Mouse (Mus musculus) layer of hippocampus, postnatal 10 days (tissue): ENCODE measurements around the gene Fxyd6. TPM values are rescaled to one million over a fixed set of nuclear protein-coding genes. Genes with fewer than 3 reads are reported as not detected.
A peak's percentile ranks its signal among the peaks of the same experiment; 100 is the strongest.

Experiments used
- DNase-seq, 2 experiments: peaks; one replicate each; pipeline ENCODE4 v3.0.0; 2021; ENCODE audit warnings: low spot score in 2 of 2
- total RNA-seq, 2 experiments: library from RNA; stranded (reverse); gene quantifications; 2 replicates each; pipeline ENCODE4 v1.2.3; 2021

Fxyd6 gene
- total RNA-seq, 2 experiments from 2014 or later = 288 to 309 TPM

DNA sequence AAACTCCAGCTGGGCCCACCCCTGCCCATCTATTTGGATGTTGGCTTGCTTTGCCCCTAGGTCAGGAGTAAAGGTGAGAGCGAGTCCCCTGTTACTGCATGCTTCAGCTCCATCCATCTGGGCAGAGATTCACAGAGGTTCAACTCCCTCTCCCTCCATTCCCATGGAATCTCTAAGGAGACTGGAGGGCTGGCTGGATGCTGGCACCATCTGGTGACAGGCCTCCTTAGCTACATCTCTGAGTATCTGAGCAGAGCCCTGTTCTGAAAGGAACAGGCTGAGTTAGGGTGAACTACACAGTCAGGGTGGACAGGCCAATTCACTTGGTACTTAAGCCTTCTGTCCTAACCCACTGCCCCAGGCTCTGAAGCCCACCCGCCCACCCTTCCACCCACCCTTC lies 40.6 kb downstream of the Fxyd6 start:
- DNase-seq = no peak

DNA sequence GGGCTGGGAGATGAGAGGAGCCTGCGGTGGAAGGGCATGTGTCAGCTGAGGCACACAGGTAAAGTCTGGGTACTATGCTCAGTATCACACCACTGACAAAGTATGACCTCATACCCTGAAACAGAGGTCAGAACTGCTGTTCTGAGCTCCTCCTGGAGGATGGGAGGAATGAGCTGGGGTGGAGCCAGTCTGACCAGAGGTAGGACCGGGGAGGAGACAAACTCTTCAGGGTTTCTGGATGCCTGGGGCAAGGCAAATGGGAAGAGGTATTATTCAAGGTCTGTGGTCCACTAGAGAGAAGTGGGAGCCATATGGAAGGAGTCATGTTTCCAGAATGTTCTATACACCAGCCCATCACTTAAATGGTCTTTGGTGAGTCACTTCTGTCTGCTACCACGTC lies 41.1 kb downstream of the Fxyd6 start:
- DNase-seq = no peak

DNA sequence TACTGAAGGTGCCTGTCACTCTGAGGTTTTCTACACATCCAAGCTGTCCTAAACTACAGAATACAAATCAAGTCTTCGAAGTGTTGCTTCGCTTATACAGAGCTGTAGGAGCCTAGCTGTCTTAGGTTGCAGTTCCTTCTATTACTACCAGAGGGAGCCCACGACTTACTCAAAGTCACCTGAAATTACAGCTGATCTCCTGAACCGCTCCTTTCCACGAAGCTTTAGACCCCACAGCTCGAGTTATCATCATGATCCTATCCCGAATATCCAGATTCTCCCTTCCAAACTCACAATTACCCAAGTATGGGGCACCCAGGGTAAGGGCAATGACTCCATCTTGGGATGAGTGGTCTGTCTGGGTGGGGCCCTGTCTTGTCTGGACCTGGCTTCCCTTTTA lies 41.8 kb downstream of the Fxyd6 start:
- DNase-seq = peak; percentile 38 to 57

DNA sequence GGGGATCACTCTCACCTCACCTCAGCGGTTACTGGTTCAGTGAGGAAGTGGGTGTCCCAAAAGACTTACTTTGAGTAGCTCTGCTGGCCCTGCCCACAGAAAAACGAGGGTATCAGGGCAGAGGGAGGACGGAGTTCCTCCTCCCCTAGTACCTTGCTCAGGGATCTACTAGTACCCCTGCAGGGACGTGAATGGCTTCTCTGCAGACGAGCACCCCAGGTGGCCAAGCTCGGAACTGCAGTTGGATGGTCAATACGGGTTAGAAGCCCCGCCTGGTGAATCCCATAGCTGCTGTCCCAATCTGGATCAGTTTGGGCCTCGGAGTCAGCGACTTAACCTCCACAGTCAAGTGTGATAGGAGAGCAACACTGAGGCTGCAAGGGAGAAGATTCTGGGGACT lies 42.3 kb downstream of the Fxyd6 start:
- peak; percentile 97 to 98 for DNase-seq

DNA sequence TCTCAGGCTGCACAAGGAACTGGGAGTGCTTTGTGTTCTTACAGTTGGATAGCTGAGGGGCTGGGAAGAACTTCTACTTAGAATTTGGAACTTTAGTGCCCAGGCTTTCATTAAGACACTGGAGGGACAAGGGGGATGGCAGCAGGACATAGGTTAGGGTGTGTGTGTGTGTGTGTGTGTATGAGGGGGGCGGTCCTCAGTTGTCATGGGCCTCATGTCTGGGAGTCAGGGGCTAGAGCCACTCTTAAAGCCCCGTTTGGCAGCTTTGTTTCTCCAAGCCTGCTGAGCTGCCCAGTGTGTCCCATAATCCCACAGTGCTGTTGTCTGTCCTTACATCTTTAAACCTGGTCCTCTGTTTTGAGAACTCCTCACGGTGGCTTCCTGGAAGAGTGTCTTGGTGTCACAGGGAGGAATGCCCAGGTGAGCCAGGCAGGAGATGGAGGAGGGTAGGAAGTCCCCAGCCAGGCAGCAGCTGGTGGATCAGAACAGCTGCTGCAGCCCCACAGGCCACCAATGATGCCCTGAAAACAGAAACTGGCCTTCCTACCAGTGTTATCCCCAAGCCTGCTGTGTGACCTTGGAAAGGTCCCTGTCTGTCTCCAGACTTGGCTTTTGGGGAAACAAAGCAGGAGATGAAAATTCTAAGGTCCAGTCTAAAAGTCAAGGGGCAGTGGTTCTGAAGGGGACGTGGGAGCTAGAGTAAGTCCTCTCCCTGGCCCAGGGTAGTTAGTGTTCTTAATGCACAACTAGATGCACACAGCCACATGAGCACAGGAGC lies 42.9 kb downstream of the Fxyd6 start:
- DNase-seq = no peak

DNA sequence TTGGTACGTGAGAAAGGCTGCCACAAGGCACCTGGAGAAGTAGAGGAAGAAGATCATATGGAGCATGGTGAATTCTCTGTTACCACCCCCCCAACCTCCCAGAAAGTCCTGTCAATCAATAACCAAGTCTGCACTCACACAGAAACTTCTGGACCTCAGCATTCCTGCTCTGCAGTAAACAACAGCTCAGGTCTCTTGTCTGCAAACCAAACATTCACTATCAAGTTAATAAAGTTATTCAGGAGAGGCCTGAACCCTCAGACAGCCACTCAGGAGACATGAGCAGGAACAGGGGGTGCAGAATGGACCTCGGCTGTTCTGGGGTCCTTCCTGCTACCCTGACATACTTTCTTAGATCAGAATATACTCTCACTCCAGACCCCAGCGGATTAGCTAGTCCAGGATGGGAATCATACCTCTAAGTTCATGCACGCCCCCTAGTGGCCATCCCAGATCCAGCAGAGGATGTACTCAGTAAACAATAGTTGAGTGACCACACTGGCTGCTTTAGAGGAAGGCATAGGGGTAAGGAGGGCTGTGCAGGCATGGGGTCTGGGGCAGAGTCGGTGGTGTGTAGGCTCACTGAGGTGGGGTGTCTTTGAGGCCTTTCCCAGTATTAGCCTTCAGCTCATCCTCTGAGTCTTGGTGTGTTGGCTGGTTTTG lies 43.6 kb downstream of the Fxyd6 start:
- DNase-seq = peak; percentile 57 to 65

DNA sequence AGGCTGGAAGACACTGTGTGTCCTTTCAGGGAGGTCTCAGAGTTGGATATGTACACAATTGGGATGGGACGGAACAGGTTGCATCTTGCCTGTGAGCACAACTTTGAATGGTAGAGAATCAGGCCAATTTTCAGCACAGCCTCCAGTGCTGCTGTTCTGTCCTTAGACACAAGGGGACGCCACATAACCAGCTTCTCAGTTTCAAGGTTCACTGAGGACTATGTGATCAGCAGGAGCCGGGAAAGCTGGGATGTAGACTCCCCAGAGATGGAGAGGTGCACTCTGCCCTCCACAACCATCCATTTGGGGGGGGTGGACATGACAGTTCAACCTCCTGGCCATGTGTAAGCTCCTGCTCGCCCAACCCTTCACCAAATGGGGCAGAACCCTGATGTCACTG lies 45.9 kb downstream of the Fxyd6 start:
- peak; percentile 88 to 91 for DNase-seq

DNA sequence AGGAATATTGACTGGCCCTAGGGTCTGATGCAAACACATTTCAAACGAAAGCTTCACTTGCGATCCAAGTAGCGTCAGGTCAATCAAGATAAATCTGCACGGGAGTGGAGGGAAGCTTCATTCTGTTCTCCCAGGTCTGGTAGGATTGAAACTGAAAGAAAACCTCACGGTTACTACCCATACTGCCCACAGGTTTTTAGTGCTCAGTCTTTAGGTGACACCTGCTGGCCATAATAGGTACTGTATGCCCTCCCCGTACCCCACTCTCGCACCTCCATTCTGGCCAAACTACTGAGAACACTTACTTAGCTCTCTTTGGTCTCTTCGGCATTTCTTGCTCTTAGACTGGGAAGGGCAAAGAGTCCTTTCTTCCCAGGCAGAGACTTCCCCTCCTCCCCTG lies 47.3 kb downstream of the Fxyd6 start:
- peak; percentile 65 to 73 for DNase-seq

DNA sequence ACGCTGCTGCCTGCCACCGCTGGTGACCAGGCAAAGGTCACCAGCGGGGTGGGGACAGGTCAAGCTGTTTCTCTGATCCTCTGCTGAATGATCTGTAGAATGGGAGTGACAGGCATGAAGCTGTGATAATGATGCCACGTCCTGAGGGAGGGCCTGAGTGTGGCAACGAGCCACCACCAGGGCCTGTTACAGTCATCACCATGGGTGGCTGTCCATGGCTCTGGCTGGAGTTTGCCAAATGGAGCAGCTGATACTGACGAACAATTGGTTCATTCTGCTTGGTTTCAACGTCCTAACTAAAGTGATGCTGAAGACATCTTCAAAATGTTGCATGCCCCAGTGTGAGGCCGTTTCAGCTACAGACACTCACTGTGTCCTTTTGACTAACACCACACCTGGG lies 48.3 kb downstream of the Fxyd6 start:
- no peak for DNase-seq

DNA sequence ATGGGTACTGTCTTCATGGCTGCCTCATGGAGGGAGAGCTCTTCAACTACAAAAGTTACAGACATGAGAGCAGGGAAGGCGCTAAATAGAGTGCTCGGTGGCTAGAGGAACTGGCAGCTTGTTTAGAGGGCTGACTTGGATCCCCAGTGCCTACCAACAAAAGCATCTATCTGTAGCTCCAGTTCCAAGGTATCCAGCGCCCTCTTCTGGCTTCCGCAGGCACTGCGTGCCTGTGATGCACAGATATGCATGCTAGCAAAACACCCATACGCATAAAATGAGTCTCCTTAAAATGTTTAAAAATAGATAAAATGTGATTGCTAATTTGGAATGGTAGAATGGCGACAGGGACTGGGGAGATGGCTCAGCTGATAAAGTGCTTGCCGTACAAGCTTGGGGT lies 51.2 kb downstream of the Fxyd6 start:
- peak; percentile 45 to 55 for DNase-seq

DNA sequence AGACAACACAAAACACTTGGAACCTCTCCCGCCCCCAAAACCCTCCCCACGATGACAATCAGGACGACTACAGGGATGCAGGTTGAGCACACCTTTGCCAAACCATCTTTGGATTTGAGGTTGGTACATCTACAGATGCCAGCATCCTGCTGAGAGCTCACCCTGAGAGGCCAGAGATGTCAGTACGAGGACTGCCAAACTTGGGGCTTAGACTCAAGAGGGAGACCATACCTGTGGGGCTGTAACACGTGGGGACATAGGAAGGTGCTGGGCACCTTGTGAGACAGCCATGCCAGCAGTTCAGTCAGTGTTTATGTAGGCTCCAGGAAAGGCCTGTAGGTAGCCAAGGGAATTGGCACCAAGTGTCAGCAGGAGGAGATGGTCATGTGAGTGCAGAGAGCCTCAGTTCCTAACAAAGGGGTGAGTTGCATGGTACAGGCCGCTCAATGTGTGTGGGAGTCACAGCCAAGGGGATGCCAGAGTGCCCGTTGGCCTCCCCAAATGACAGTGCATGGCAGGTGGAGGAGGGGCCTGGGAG lies 52.8 kb downstream of the Fxyd6 start:
- DNase-seq = no peak

DNA sequence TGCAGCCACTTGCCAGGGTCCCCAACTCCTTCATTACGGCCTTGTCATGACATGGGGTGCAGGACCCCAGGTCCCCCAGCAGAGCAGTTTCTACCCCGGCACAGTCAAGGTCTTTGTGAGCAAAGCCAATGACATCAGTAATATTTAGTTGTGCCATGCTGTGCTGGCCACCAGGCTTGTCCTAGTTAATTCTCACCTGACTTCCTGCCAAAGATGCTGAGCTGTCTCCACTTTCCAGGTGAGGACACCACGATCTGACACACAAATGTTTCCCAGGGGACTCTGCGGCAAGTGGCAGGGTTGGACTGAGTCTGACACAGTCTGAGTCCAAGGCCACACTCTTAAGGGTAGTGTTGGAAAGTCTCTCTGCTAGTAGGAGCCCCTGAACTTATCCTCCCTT lies 56.5 kb downstream of the Fxyd6 start, which contains the start of gene Dscaml1:
Gene Dscaml1, plus strand, starts transcription at position 173 of the 400 bp plus-strand sequence.
- DNase-seq = no peak

DNA sequence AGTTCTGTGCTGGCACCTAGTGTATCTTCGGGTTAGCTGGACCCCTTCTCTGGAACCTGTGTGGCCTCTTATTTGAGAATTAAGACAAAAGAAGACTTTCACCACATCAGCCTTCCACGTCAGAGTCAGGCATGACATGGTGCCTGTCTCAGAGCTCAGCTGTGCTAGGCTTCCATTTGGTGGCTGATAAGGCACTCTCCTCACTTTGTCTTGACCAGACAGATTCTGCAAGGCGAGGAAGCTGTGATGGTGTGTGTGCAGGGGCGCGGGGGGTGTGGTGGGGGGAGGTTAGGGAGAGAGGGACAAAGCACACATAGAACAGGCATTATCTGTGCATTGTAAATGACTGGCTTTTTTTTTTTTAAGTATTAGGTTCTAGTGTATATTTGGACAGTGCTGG lies 59.4 kb downstream of the Fxyd6 start:
- DNase-seq = no peak

DNA sequence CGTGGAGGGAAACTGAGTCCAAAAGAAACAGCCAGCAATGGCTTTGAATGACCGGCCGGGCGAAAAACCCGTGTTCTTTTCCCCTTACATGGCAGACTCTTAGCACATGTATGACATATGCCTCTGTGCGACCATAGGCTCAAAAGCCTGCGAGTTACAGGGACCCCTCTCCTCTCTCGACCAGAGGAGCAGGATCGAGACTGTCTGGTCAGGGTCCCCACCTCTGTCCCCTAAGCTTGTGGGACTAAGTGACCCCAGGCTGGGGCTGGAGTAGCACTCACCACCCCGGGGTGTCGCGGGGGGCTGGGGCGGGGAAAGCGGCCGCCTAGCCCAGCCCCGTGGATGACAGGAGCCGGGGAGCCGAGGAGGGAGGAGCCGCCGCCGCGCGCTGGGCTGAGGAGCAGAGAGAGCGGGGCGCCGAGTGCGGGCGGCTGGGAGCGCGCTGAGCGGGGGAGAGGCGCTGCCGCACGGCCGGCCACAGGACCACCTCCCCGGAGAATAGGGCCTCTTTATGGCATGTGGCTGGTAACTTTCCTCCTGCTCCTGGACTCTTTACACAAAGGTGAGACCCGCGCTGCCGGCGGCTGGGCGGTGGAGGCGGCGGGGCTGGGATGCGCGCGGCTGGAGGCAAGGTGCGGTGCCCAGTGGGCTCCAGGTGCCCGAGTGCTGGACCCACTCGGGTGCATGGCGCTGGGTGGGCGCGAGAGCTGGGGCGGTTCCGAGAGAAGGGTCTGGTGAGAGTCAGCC lies 60.1 kb downstream of the Fxyd6 start:
- peak; percentile 64 to 77 for DNase-seq

DNA sequence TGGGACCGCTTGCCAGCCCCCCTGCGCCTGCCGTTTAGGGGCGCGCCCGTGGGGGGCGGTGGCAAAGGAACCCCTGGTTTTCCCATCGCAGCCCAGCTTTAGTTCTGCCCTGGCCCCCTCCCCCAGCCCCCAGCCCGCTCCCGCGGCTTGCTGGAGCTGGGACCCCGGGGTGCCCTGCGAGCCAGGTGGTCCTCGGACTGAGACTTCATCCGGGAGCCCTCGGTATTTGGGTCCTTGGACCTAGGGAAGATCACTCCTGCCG lies 60.6 kb downstream of the Fxyd6 start:
- peak in 1 of 2 experiments; percentile 47 for DNase-seq

DNA sequence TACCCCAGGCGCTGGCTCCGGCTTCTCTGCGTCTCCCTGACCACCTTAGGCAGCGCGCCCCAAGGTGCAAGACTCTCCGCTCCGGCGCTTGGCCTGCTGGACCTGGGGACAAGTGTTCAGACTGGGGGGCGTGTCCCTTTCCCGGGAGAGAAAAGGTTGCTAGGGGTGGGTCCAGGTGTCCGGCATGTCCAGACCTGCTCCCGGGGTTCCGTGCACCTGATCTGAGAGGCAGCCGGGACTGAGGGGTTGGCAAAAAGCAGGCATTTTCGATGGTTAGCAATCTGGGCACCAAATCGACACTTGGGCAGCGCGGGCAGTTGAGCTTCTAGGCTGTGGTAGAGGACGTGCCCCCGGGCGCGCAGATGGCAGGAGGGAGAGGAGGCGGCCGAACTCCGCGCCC lies 61.2 kb downstream of the Fxyd6 start:
- DNase-seq = peak in 1 of 2 experiments; percentile 30

DNA sequence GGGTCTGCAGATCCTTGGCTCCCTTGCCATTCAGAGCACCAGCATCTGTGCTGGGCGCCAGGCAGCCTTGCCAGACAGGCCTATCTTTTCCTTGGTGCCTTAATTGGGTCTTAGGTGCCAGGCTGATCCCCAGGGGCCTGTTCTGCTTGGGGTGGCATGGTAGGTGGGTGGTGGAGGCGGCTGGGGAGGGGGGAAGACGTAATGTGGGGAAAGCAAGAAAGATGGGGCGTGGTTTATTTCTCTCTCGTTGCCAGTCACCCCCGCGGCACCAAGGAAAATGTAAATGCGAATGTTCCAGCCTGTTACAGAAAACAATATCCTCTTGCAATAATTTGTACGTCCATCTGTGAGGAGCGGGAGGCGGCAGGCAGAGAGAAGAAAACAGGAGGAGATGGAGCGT lies 62.7 kb downstream of the Fxyd6 start:
- peak; percentile 47 to 56 for DNase-seq

DNA sequence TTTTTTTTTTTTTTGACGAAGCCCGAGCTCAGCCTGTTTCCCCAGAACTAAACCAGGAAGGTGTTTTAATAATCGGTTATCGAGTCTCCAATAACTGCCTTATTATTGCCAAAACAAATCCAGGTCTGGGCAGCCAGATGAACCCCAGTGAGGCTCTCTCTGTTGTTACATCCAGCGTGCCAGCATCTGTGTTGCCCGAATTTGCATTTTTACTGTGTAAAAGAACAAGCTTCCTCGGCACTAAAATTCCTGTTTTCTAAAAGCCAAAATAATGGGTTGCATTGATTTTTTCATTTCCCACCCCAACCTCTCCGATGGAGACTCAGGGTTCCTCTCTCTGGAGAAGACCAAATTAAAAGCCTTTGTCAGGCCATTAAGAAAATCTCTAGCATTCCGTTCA lies 63.1 kb downstream of the Fxyd6 start:
- DNase-seq = no peak

DNA sequence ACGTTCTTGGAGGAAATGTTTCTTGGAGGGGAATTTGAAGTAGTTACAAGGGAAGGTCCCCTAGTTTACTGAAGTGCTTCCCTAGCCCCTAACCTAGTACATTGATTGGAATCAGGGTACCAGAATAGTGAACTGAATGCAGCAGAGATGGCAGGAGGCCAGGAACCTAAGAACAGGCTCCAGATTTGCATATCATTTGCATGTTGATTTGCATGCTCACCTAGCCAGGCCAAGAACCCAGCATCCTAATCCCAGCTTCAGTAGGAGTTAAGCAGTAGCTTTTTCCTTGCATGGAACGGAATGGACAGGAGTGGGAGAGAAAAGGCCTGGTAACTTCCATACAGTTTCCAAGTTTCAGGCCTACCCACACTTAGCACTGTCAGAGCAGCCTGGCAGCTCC lies 64.2 kb downstream of the Fxyd6 start:
- peak; percentile 36 to 53 for DNase-seq

DNA sequence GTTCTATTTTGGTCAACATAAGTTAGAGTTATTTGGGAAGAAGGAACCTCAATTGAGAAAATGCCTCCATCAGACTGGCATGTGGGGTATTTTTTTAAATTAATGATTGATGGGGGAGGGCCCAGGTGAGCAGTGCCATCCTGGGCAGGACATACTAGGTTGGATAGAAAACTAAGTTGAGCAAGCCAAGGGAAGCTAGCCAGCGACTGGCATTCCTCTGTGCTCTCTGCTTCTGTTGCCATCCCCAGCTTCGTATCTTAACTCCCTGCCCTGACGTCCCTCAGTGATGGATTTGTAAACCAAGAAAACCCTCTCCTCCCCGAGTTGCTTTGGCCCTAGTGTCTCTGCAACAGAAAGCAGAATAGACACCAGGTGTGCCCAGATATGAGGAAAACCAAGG lies 69.0 kb downstream of the Fxyd6 start:
- no peak for DNase-seq

DNA sequence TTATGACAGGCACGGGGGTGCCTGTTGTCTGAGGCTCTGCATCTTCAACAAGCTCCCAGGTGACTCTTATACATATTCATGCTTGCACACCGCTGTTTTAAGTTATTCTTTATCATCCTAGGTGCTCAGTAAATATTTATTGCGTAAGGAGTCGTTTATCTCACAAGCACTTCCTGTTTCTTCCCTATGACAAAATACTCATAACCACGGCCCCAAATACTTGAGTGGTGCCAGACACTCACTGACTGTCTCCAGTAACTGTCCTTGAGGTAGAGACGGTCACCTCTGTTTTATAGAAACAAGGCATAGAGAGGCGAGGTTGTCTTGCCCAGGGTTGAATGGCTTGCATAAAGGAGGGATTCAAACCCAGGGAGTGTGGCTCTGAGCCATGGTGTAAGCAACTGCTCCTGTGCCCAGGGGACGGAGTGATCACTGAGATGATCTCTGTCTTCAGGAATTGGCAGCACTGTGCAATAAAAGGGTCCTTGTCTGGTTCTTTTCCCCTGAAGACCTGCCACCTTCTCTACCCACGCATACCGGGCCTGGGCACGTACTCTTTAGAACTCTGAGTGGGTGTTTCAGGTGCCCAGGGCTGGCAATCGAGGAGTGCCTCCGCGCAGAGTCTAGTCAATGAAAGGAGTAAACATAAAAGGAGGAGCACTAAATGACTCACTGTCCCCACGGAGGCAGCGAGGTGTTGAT lies 70.2 kb downstream of the Fxyd6 start:
- no peak for DNase-seq
